Mouse (Mus musculus) left cerebral cortex, postnatal 4 days (tissue): ENCODE results near the gene Herc1. TPM values are rescaled to one million over a fixed set of nuclear protein-coding genes. Genes with fewer than 3 reads are reported as not detected.
A peak's percentile ranks its signal among the peaks of the same experiment; 100 is the strongest.
"Not testable (repeated sequence)": the region's sequence is repeated elsewhere in the genome, so short reads cannot be mapped to it uniquely, and the experiment has no call there.

Source experiments
- DNase-seq: peaks from one replicate; pipeline ENCODE4 v3.0.0-alpha.2; 2022
- intact Hi-C: fragments of 180-260 bp; cut with DNase I; formaldehyde crosslinking; loops from one replicate; pipeline ENCODE4 v1.15.1; 2025
- total RNA-seq, 2 experiments: library from RNA; stranded (reverse); gene quantifications; 2 replicates each; pipeline ENCODE4 v1.2.3; 2021

Herc1 gene
- total RNA-seq, 2 experiments from 2014 or later, result 125 to 130 TPM

DNA sequence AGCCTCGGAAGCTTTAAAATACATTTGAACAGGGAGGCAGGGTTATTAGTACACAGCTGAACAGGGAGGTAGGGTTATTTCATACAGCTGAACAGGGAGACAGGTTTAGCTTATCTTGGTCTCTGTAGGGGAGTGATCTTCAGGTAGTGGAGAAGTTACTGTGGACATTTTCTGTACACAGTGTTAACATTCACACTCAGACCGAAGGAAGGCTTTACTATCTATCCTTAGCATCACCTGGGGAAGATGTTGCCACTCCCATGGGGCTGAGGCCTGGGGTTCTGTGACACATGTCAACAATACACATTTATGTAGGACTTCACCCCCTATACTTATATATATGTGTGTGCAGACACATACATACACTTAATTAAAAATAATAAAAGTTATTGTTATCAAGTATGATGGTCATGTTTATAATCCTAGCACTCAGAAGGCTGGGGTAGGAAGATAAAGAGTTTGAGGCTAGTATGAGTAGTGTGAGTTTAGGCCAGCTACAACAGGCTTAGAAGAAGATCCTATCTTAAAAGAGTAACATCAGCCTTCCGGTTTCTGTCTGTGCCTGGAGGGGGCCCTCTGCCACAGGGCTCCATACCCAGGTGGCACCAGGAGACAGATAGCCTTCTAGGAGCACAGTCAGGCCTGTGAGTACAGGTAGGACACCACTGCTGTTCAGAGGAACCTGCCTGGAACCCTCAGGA is 9.7 kb upstream of the Herc1 start:
- intact Hi-C loops, result no loop called here
- no peak for DNase-seq

DNA sequence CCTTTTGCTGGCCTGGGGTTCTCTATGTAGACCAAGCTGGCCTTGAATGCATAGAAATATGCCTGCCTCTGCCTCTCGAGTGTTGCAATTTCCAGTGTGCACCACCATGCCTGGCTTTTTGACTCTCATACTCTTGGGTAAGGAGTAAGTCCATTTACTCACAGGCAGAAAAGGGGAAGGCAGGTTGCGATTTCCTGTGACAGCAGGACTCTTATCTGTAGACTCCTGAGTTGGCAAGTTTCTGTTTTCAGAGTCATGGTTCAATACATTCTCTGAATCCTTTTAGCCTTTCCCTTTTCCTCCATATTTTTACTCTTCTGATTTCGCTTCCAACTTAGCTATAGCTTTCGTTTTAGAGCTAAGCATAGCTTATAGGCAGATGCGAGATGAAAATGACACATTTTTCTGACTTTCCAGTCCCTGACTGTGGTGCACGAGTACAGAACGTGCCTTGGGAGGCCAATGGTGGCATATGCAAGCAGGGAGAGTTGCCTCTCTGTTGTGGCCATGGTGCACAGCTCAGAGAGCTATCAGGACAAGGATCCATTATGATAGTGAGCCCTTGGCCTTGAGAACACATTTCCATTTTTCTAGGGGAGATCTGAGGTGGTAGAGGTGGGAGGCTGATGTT is 2.7 kb upstream of the Herc1 start:
- intact Hi-C loops, result loop anchor here (5.0 kb wide), 1 partner anchor 40 kb away; no protein-coding TSS in a partner anchor

GRCm38 (mm10) chr9:66349144-66349859 is 948 bp upstream of the Herc1 start:
- no peak for DNase-seq
- intact Hi-C loops, result loop anchor here (5.0 kb wide), 1 partner anchor 42 kb away; no protein-coding TSS in a partner anchor

More for the DNA sequence above, 2.7 kb upstream of the Herc1 start:
- no peak for DNase-seq

DNA sequence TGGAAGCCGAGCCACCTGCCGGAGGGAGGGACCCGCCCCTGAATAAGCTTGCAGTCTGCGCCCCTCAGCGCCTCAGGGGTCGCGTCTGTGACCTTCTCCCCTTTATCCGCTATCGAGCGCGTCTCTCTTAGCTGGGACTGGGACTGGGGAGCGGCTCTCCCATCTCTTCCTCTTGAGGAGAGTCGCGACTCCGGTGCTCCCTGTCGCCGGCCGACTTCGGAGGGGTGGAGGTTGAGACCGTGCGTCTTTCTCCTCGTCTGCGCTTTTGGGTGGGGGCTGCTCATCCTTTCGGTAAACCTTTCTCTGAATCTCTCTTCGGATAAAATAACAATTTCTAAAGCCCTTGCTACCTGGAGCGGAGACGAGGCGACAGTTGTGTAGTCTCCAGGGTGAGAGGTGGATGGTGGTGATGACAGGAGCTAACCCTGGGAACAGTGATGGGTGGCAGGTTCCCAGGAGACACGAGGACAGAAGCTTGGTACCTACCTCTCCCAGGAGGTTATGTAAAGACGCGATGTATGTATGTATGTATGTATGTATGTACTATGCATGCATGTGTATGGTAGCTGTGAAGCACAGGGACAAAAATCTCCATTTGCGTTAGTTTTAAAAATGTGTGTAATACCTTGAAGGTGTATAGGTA is 659 bp downstream of the Herc1 start:
- peak; percentile 6 for DNase-seq

GRCm38 (mm10) chr9:66352704-66353103 is 2.5 kb downstream of the Herc1 start:
- no peak for DNase-seq
- intact Hi-C loops, result loop anchor here (10.0 kb wide), 1 partner anchor 198 kb away; the partner anchor contains the start of gene Dapk2

More for the DNA sequence above, 659 bp downstream of the Herc1 start:
- intact Hi-C loops, result loop anchor here (10.0 kb wide), 1 partner anchor 196 kb away; the partner anchor contains the start of gene Dapk2

DNA sequence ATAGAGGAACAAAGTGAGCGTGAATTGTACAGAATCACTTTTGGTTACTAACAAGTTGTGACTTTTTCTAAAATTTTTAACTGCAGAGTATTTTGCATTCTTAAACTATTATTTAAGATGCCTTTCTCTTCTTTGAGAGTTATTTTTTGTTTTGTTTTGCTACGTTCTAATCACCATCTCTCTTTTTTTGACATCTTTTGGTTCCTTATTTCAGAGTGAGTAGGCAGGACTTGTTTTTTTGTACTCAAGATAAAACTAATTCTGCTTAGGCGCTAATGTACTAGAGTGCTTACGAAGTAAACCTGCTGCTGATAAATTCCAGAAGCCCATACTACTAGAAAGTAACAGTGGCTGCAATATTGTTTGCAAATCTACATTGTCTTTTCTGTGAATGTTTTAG is 8.9 kb downstream of the Herc1 start:
- intact Hi-C loops, result loop anchor here (10.0 kb wide), 1 partner anchor 204 kb away; the partner anchor contains the start of gene Dapk2
- DNase-seq, result no peak

- DNase-seq, result no peak
- intact Hi-C loops, result no loop called here
These were observed 10.0 kb downstream of the Herc1 start for GRCm38 (mm10) chr9:66360143-66360690.

- no peak for DNase-seq
- intact Hi-C loops, result no loop called here
These were observed 18.7 kb downstream of the Herc1 start for GRCm38 (mm10) chr9:66368890-66369433.

DNA sequence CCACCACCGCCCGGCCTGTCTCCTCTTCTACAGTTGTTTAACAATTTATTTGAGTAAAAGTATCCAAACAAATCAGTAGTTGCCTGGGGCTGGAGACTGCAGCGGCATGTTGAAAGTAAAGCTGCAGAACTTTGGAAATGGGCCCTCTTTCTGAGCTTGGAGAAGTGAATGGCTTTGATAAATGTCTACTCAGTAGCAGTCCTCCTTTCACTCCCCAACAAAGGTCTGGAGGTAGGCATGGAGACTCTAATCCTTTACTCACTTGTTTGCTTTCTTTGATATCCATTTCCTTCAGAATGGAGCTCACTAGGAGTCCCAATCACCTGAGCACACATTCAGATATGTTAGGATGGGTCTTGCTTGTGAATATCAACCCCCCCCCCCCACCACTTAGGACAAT is 20.1 kb downstream of the Herc1 start:
- DNase-seq, result no peak
- intact Hi-C loops, result no loop called here

- intact Hi-C loops, result no loop called here
- DNase-seq, result no peak
These were observed 20.6 kb downstream of the Herc1 start for GRCm38 (mm10) chr9:66370847-66371246.

DNA sequence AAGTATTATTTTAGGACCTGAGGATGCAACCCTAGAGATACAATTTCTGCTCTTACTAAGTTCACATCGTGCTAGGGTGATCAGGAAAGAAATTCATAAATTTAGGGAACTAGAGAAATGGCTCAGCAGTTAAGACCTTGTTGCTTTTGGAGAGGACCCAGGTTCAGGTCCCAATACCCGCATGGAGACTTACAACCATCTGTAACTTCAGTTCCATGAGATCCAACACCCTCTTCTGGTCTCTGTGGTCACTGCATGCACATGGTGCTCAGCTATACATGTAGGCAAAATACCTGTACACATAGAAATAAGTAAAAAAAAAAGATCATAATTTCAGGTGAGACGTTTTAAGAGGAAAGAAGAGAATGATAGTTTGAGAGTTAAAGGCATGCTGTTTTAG is 23.2 kb downstream of the Herc1 start:
- no peak for DNase-seq
- intact Hi-C loops, result no loop called here

GRCm38 (mm10) chr9:66374495-66375478 is 24.5 kb downstream of the Herc1 start:
- intact Hi-C loops, result no loop called here
- DNase-seq, result no peak

DNA sequence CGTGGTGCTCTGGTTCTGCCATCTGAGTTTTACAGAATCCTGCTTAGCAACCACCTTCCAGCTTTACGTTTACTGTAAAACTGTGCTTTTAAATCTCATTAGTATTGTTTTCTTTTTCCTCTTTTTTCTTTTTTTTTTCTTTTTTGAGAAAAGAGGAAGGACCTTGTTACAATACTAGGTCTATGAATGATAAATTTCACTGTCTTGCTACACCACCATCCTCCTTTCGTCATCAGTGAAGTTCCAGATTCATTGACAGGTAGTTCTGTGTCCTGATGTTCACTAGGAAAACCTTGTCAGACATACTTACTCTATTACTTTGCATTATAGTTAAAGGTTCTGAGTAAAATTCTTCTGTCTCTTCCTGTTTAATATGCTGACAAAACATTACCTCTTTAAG is 33.2 kb downstream of the Herc1 start:
- no peak for DNase-seq
- intact Hi-C loops, result no loop called here

- not testable (repeated sequence) for DNase-seq
- intact Hi-C loops, result loop anchor here (10.0 kb wide), 1 partner anchor 64 kb away; no protein-coding TSS in a partner anchor
These were observed 40.1 kb downstream of the Herc1 start for GRCm38 (mm10) chr9:66390338-66390737.

GRCm38 (mm10) chr9:66393304-66393703 is 43.1 kb downstream of the Herc1 start:
- intact Hi-C loops, result loop anchor here (10.0 kb wide), 1 partner anchor 61 kb away; no protein-coding TSS in a partner anchor
- DNase-seq, result no peak

DNA sequence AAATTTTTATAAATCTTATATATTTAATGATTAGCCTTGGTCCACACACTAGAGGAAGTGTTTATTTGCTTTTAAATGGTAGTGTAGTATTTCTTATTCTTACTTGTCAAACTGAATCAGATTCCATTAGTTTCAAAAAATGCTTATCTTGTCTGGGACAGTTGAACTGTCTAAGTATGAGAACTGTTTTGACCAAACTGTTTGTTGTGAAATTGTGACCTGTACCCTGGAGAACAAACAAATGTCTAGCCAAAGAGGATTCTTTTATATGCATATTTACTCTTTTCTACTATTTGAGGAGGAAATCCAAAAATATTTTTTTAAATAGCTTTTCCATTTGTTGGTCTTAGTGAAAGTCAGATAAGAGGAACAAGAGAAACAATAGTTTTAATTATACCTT is 73.2 kb downstream of the Herc1 start:
- DNase-seq, result no peak
- intact Hi-C loops, result no loop called here

GRCm38 (mm10) chr9:66440007-66440406 is 89.8 kb downstream of the Herc1 start:
- DNase-seq, result no peak
- intact Hi-C loops, result no loop called here

GRCm38 (mm10) chr9:66448253-66448652 is 98.0 kb downstream of the Herc1 start:
- DNase-seq, result no peak
- intact Hi-C loops, result no loop called here

DNA sequence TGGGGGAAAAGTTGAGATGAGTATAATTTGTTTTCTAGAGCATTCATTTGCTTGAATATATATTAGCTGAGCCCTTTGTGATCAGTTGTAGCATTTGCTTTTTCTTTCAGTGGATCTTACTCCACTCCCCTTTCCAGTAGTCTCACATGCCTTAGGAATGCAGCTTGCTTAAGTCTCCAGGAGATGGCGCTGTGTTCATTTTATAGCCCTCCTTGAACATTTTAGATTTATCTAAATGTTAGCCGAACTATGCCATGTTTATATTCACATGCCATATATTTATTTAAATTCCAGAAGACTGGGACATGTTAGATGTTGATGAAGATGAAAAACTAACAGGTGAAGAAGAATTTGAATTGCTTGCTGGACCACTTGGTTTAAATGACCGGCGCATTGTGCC is 114.8 kb downstream of the Herc1 start:
- intact Hi-C loops, result no loop called here
- DNase-seq, result peak; percentile 10
